Mouse (Mus musculus) embryo, embryonic 10 days (tissue): ENCODE measurements at regions not wholly inside any gene's neighbourhood (a gene's known extent, or its start where the extent isn't known, plus 50 kb on each side); places are given as distances from the start of the nearest gene placed in this dataset.
A peak's percentile ranks its signal among the peaks of the same experiment; 100 is the strongest.

Experiments used
- DNase-seq: peaks from one replicate; pipeline ENCODE4 v3.0.0-alpha.2; 2015; ENCODE audit warnings: low spot score

- no peak for DNase-seq
Observed at GRCm38 (mm10) chrX:112984668-112985067, 200.6 kb downstream of the Chm start.

- peak; percentile 6 for DNase-seq
Observed at GRCm38 (mm10) chrX:112984073-112984472, 201.2 kb downstream of the Chm start.

GRCm38 (mm10) chrX:112978583-112978982 lies 206.7 kb downstream of the Chm start:
- DNase-seq: peak; percentile 52

GRCm38 (mm10) chrX:112964093-112964492 lies 221.2 kb downstream of the Chm start:
- no peak for DNase-seq

- no peak for DNase-seq
Observed at GRCm38 (mm10) chrX:112949792-112950191, 235.5 kb downstream of the Chm start.

GRCm38 (mm10) chrX:112947521-112947920 lies 237.8 kb downstream of the Chm start:
- no peak for DNase-seq

- DNase-seq: no peak
Observed at GRCm38 (mm10) chrX:112925542-112926182, 227.2 kb upstream of the Pof1b start.

GRCm38 (mm10) chrX:112903631-112904410 lies 205.4 kb upstream of the Pof1b start:
- DNase-seq: peak; percentile 8

- DNase-seq: no peak
Observed at GRCm38 (mm10) chrX:112886539-112886938, 188.1 kb upstream of the Pof1b start.
